Mouse (Mus musculus) midbrain, embryonic 16.5 days (tissue): Measurements from ENCODE around the gene Dgkz. TPM values are rescaled to one million over a fixed set of nuclear protein-coding genes. Genes with fewer than 3 reads are reported as not detected.

ENCODE experiments used
- ATAC-seq: fragments of 200-750 bp; cut with Nextera tagmentation; 2 replicates; pipeline ENCODE4 v1.8.0; 2017; ENCODE audit warnings: moderate TSS enrichment
- H3K27ac ChIP-seq: fragments of 300-500 bp; sonication (generic); 2 replicates; pipeline ENCODE4 v1.5.1; 2014; ENCODE audit warnings: mild to moderate bottlenecking, low read length, mixed read lengths
- H3K27me3 ChIP-seq: fragments of 300-500 bp; sonication (generic); 2 replicates; pipeline ENCODE4 v1.6.1; 2014; ENCODE audit warnings: low read depth, low read length, mixed read lengths; ENCODE audit not compliant: control insufficient read depth, insufficient read depth
- H3K36me3 ChIP-seq: fragments of 300-500 bp; sonication (generic); 2 replicates; pipeline ENCODE4 v1.6.1; 2014; ENCODE audit warnings: mild to moderate bottlenecking, low read length, moderate library complexity, mixed read lengths; ENCODE audit not compliant: control insufficient read depth, insufficient read depth
- H3K4me1 ChIP-seq: fragments of 300-500 bp; sonication (generic); 2 replicates; pipeline ENCODE4 v1.6.1; 2014; ENCODE audit warnings: mild to moderate bottlenecking, low read length, mixed read lengths; ENCODE audit not compliant: control insufficient read depth, insufficient read depth
- H3K4me2 ChIP-seq: fragments of 300-500 bp; sonication (generic); 2 replicates; pipeline ENCODE4 v1.6.1; 2014; ENCODE audit warnings: mild to moderate bottlenecking, low read length, mixed read lengths
- H3K4me3 ChIP-seq: fragments of 300-500 bp; sonication (generic); 2 replicates; pipeline ENCODE4 v1.5.1; 2014; ENCODE audit warnings: low read depth, mild to moderate bottlenecking, low read length, moderate library complexity, mixed read lengths
- H3K9ac ChIP-seq: fragments of 300-500 bp; sonication (generic); 2 replicates; pipeline ENCODE4 v1.6.1; 2014; ENCODE audit warnings: low read depth, low read length, mixed read lengths
- H3K9me3 ChIP-seq: fragments of 300-500 bp; sonication (generic); replicated peaks from 2 replicates; pipeline ENCODE4 v1.6.1; 2014; ENCODE audit warnings: mild to moderate bottlenecking, low read length, mixed read lengths; ENCODE audit not compliant: control insufficient read depth, poor library complexity, severe bottlenecking
- WGBS: fragments of 180-500 bp; shearing (Covaris S2); extraction: QIAGEN DNeasy Blood & Tissue Kit; methylation state at CpG from one replicate; pipeline ENCODE4 v1.1.7; 2014; 5-methylcytosine and 5-hydroxymethylcytosine counted together
- polyA plus RNA-seq: library from polyadenylated mRNA; unstranded; fragments of >200 nt; fragmentation: Nextera tagmentation; extraction: Ambion mirVana; gene quantifications from 2 replicates; pipeline ENCODE4 v1.2.1, GENCODE M21; 2015

Dgkz gene
- polyA plus RNA-seq, 1 experiment from 2014 or later = 33.3 TPM

DNA sequence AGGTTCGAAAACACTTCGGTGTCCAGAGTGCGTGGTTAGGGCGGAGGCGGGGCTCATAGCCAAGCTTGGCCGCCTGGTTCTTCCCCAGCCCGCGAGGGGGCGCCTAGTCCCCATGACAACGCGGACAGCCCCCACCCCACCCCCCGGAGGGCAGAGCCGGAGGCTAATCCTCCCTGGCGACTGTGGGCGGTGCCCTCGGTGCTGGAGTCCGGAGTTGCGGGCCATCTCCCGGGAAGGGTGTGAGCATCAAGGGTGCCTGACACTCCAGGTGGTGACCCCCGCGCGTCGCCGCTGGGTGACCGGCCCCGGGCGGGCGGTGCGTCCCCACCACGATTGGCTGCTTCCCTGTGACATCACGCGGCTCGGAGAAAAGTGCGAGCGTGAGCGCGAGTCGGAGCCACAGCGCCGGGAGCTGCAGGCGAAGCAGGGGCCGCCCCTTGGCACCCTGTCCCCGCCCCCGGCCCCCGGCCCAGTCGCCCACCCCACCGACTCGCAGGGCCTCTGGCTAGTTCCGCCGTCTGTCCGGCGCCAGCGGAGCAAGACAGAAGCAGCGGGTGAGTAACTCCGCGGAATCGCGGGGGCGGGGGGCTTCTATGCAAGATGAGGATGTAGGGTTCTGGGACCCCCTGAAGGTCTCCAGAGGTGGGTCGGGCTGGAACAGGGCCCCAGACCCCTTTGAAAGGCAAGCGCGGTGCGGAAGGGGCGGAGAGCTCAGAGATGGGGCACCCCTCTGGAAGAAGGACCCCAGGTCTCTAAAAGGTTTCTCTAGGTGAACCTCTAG is 53.7 kb downstream of the Dgkz start:
- Histone ChIP-seq H3K9ac (peak overlapping the region; percentile 63), H3K4me2 (peak overlapping the region; percentile 71), H3K36me3 (peaks cover 14% of the 10 kb centered on the region; the same call in 1 of the 2 replicates), H3K4me3 (peak overlapping the region; percentile 56), H3K27me3 (peaks cover 27% of the 10 kb centered on the region), H3K27ac (no peak overlapping the region), H3K9me3 (no peaks in the 10 kb centered on the region), H3K4me1 (peaks cover 9% of the 10 kb centered on the region)
- WGBS = under 1% methylated on average over 62 of the region's 64 CpGs
- peak; percentile 70 for ATAC-seq

DNA sequence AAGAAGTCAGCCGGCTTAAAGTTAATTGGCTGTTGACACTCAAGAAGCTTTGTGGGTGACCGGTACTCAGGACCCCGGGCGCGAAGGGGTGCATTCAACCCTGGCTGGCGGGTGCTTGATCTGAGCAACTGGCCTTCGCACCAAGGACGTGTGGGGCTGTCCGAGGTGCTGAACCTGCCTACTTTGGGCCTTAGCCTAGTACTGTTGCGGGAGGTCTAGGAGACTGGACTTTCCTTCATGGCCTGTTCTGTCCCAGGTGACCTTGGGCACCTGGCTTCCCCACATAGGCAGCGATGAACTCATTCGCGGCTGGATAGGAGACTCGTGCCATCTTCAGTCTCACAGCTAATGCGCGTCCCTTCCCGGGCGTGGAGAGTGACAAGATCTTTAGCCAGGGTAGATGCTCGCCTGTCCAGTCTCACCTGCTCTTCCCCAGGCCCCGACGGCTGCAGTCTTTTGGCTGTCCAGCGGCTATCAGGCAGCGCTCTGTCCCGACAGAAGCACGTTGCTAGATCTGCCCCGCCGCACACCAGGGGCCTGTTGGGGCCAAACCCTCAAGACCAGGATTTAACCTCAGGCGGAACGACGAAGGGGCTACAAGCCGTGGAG is 54.4 kb downstream of the Dgkz start:
- H3K9me3 ChIP-seq = no peaks in the 10 kb centered on the region
- peak overlapping the region; percentile 71 for H3K4me2 ChIP-seq
- H3K4me1 ChIP-seq = peaks cover 9% of the 10 kb centered on the region
- H3K27ac ChIP-seq = no peak overlapping the region
- peaks cover 14% of the 10 kb centered on the region; the same call in 1 of the 2 replicates for H3K36me3 ChIP-seq
- ATAC-seq = peak; percentile 29; the same call in 1 of the 2 replicates
- H3K27me3 ChIP-seq = peaks cover 27% of the 10 kb centered on the region
- 2% methylated on average over 31 of the region's 31 CpGs for WGBS
- H3K9ac ChIP-seq = peak overlapping the region; percentile 63
- peak overlapping the region; percentile 56 for H3K4me3 ChIP-seq

DNA sequence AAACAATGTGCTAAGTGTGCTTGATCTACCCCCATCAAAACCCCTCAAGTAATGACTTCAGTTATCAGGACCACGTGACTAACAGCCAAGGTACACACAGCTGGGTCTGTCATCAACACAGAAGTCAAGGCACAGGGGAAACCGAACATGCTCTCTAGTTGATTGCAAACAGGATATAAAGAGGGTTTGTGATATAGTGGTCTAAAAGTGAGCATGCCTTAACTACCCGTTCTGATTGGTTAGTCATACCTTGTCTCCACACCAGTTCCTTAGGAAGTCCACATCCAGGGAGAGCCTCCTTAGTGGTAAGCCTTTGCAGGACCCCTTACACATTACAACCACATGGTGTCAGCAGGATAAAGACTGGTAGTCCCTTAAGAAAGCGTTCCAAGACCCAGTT is 55.5 kb downstream of the Dgkz start:
- peaks cover 27% of the 10 kb centered on the region for H3K27me3 ChIP-seq

GRCm38 (mm10) chr2:91917096-91917495 is 58.6 kb downstream of the Dgkz start:
- WGBS = 90% methylated on average over 7 of the region's 7 CpGs
- Histone ChIP-seq H3K36me3 (peaks cover 22% of the 10 kb centered on the region), H3K9ac (no peak overlapping the region), H3K4me2 (no peak overlapping the region), H3K4me3 (no peak overlapping the region), H3K9me3 (no peaks in the 10 kb centered on the region), H3K27me3 (peaks cover 8% of the 10 kb centered on the region), H3K4me1 (peaks cover 4% of the 10 kb centered on the region; the same call in 1 of the 2 replicates), H3K27ac (no peak overlapping the region)
- no peak for ATAC-seq

More for the DNA sequence above, 55.5 kb downstream of the Dgkz start:
- Histone ChIP-seq H3K4me1 (peaks cover 9% of the 10 kb centered on the region), H3K4me3 (no peak overlapping the region), H3K4me2 (no peak overlapping the region), H3K36me3 (peaks cover 14% of the 10 kb centered on the region; the same call in 1 of the 2 replicates), H3K9me3 (no peaks in the 10 kb centered on the region), H3K27ac (no peak overlapping the region), H3K9ac (no peak overlapping the region)
- ATAC-seq = no peak
- WGBS = 81% methylated on average over 4 of the region's 4 CpGs

DNA sequence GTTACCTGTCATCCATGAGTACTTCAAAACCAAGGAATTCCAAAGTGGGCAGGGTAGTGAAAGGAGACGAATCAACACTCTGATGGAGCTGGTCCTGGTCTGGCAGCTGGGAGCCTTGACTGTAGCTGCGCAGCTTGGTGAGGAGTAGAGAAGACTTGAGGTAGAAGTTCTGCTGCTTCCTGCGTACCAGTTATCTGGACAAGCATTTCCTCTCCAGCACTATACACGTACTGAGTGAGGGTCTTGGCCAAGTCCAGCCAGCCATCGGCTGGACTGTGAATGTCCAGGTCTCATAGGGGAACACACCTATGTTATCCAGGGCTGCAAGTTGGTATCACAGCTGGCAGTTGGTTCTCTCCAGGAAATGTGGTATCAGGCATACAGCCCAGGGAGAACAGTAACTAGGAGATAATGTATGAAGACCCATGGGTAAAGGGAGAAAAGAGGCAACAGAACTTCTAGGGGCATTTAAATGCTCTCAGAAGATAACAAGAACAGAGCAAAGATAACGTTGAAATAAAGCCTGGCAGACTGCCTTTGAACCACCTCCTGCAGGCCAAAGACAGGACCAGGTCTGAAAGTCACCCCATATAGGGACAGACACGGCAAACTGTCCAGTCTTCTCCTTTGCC is 59.2 kb downstream of the Dgkz start:
- no peak overlapping the region for H3K27ac ChIP-seq

GRCm38 (mm10) chr2:91913328-91914110 is 62.1 kb downstream of the Dgkz start:
- H3K9me3 ChIP-seq = no peaks in the 10 kb centered on the region
- ATAC-seq = no peak
- 92% methylated on average over 7 of the region's 7 CpGs for WGBS
- no peak overlapping the region for H3K4me2 ChIP-seq
- no peaks in the 10 kb centered on the region for H3K27me3 ChIP-seq
- H3K36me3 ChIP-seq = peaks cover 27% of the 10 kb centered on the region
- no peak overlapping the region for H3K27ac ChIP-seq
- no peak overlapping the region for H3K4me3 ChIP-seq
- H3K9ac ChIP-seq = no peak overlapping the region
- no peaks in the 10 kb centered on the region for H3K4me1 ChIP-seq

More for the DNA sequence above, 59.2 kb downstream of the Dgkz start:
- H3K9ac ChIP-seq = no peak overlapping the region
- H3K27me3 ChIP-seq = peaks cover 8% of the 10 kb centered on the region
- H3K4me1 ChIP-seq = peaks cover 3% of the 10 kb centered on the region; the same call in 1 of the 2 replicates
- WGBS = 93% methylated on average over 7 of the region's 7 CpGs
- peaks cover 27% of the 10 kb centered on the region for H3K36me3 ChIP-seq
- no peaks in the 10 kb centered on the region for H3K9me3 ChIP-seq
- H3K4me2 ChIP-seq = no peak overlapping the region
- ATAC-seq = no peak
- H3K4me3 ChIP-seq = no peak overlapping the region

GRCm38 (mm10) chr2:91912616-91913015 is 63.0 kb downstream of the Dgkz start:
- ATAC-seq = no peak
- no peak overlapping the region for H3K4me2 ChIP-seq
- 90% methylated on average over 3 of the region's 3 CpGs for WGBS
- H3K36me3 ChIP-seq = peaks cover 20% of the 10 kb centered on the region
- H3K4me3 ChIP-seq = no peak overlapping the region
- no peaks in the 10 kb centered on the region for H3K9me3 ChIP-seq
- H3K9ac ChIP-seq = no peak overlapping the region
- no peaks in the 10 kb centered on the region for H3K4me1 ChIP-seq
- no peak overlapping the region for H3K27ac ChIP-seq
- no peaks in the 10 kb centered on the region for H3K27me3 ChIP-seq

GRCm38 (mm10) chr2:91906141-91906540 is 69.5 kb downstream of the Dgkz start:
- H3K4me3 ChIP-seq = no peak overlapping the region
- H3K27ac ChIP-seq = no peak overlapping the region
- H3K4me1 ChIP-seq = no peaks in the 10 kb centered on the region
- WGBS = 96% methylated on average over 2 of the region's 2 CpGs
- no peaks in the 10 kb centered on the region for H3K27me3 ChIP-seq
- H3K4me2 ChIP-seq = no peak overlapping the region
- H3K36me3 ChIP-seq = no peaks in the 10 kb centered on the region
- no peak for ATAC-seq
- no peak overlapping the region for H3K9ac ChIP-seq
- H3K9me3 ChIP-seq = no peaks in the 10 kb centered on the region
